In genomic region chr13:90967422-90967821, GRCm38 (mm10) we compare ENCODE assay signal across 7 mouse cellular contexts. TPM values are rescaled to one million over a fixed set of nuclear protein-coding genes. Genes with fewer than 3 reads are reported as not detected.
A peak's percentile ranks its signal among the peaks of the same experiment; 100 is the strongest.
DNase-seq lines count a peak whose midpoint lies in the region; ATAC-seq and TF ChIP-seq lines count a peak whose summit lies in the region.

No protein-coding gene starts in this region.

- H3K4me1 ChIP-seq in intestine, postnatal 0 days (replicated peaks; ENCODE audit: control insufficient read depth, insufficient read depth, low read length) = no peaks in the 10 kb centered on the region
- peaks cover 15% of the 10 kb centered on the region for H3K4me1 ChIP-seq in midbrain, embryonic 13.5 days (replicated peaks)

- H3K9ac ChIP-seq in intestine, postnatal 0 days (ENCODE audit: low read depth, low read length) = no peak overlapping the region
- no peak overlapping the region for H3K9ac ChIP-seq in midbrain, embryonic 13.5 days (replicated peaks)

- no peak overlapping the region for H3K27ac ChIP-seq in intestine, postnatal 0 days (ENCODE audit: low read depth, low read length)
- no peak overlapping the region for H3K27ac ChIP-seq in midbrain, embryonic 13.5 days

- intact Hi-C loops in left cerebral cortex, postnatal 25 days (cut with DNase I) = loop anchor here (1.0 to 10.0 kb wide), 5 partner anchors 126 to 727 kb away; partner anchors contain the start of gene Ssbp2

- peak; percentile 78 to 91 for DNase-seq in adrenal gland, adult (ENCODE audit: inconsistent age in 2 of 2, low spot score in 1 of 2)
- DNase-seq in cerebellum, postnatal 4 days (ENCODE audit: low spot score in 2 of 2) = peak; percentile 72 to 84
- DNase-seq in gastrocnemius, postnatal 10 days = peak; percentile 83
- DNase-seq in left cerebral cortex, postnatal 25 days (ENCODE audit: low spot score in 2 of 2) = peak; percentile 85 to 92
- DNase-seq in spleen, adult 18-20 months = peak; percentile 39 to 72

- H3K4me3 ChIP-seq in intestine, postnatal 0 days (ENCODE audit: low read depth, low read length) = no peak overlapping the region
- H3K4me3 ChIP-seq in midbrain, embryonic 13.5 days (replicated peaks) = no peak overlapping the region

- TF ChIP-seq CTCF in intestine, postnatal 0 days (IDR thresholded peaks at IDR 0.05; ENCODE audit: low read depth) = peak; percentile 97

- H3K9me3 ChIP-seq in intestine, postnatal 0 days (ENCODE audit: control insufficient read depth) = no peaks in the 10 kb centered on the region
- no peaks in the 10 kb centered on the region for H3K9me3 ChIP-seq in midbrain, embryonic 13.5 days

- H3K27me3 ChIP-seq in intestine, postnatal 0 days (replicated peaks; ENCODE audit: control insufficient read depth, insufficient read depth, low read length) = no peaks in the 10 kb centered on the region
- H3K27me3 ChIP-seq in midbrain, embryonic 13.5 days = no peaks in the 10 kb centered on the region

- H3K36me3 ChIP-seq in intestine, postnatal 0 days (ENCODE audit: control insufficient read depth, insufficient read depth) = no peaks in the 10 kb centered on the region
- no peaks in the 10 kb centered on the region for H3K36me3 ChIP-seq in midbrain, embryonic 13.5 days

- 0 out of 2 replicates have a peak, but pooled peaks have one; percentile 46 for ATAC-seq in intestine, postnatal 0 days
- ATAC-seq in midbrain, embryonic 13.5 days = peak; percentile 94

- H3K4me2 ChIP-seq in intestine, postnatal 0 days (replicated peaks; ENCODE audit: low read depth) = no peak overlapping the region
- no peak overlapping the region for H3K4me2 ChIP-seq in midbrain, embryonic 13.5 days (replicated peaks)

- 9% methylated on average over 4 of the region's 4 CpGs for WGBS in intestine, postnatal 0 days
- 6% methylated on average over 4 of the region's 4 CpGs for WGBS in midbrain, embryonic 13.5 days

RNA-seq across cellular contexts. Expression of gene Rps23, which starts 44.7 kb away (rescaled TPM):
- 100 to 1,000 TPM; 352 to 358 TPM for total RNA-seq in gastrocnemius, postnatal 10 days (2021)
- polyA plus RNA-seq in intestine, postnatal 0 days (2015; fragmentation: Nextera tagmentation; extraction: Ambion mirVana) = 200 and 221 TPM in 2 replicates
- total RNA-seq in left cerebral cortex, postnatal 25 days (2021) = 100 to 1,000 TPM; 181 to 217 TPM
- 139 and 147 TPM in 2 replicates for polyA plus RNA-seq in midbrain, embryonic 13.5 days (2015; fragmentation: Nextera tagmentation; extraction: Ambion mirVana)
